Mouse (Mus musculus) embryo, embryonic 10.5 days (tissue): ENCODE measurements around the gene Tanc2.

ENCODE experiments used
- DNase-seq: peaks from one replicate; pipeline ENCODE4 v3.0.0-alpha.2; 2015; ENCODE audit warnings: low spot score

The Tanc2 gene

GRCm38 (mm10) chr11:105952911-105953386 lies 363.2 kb downstream of the Tanc2 start, which contains the start of gene Cyb561:
TSS of gene Cyb561 (minus strand) at chr11:105953336.
- DNase-seq = no peak

- no peak for DNase-seq
These were observed 363.6 kb downstream of the Tanc2 start for GRCm38 (mm10) chr11:105953402-105953801.

DNA sequence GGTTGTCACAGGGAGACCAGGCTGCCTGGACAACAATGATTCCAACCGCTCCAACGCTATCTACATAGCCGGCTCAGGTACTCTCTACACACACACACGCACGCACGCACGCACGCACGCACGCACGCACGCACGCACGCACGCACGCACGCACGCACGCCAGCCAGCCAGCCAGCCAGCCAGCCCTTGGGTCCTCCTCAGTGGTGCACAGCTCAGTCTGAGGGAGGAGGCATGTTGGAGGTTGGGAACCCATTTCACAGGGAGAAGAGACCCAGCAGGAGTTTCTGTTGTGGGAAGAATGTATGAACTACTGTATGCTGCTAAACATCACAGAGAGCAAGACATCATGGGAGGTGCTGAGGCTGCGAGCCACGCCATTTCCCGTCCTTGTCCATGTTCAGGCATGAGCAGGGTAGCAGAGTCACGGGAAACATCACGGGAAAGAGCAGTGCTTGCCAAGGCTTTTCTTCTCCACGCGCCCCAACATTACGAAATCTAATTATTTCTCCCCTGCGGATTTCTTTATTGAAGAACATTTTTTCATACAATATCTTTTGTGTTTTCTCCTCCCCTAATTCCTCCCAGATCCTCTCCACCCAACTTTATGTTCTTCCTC lies 366.1 kb downstream of the Tanc2 start:
- DNase-seq = no peak

DNA sequence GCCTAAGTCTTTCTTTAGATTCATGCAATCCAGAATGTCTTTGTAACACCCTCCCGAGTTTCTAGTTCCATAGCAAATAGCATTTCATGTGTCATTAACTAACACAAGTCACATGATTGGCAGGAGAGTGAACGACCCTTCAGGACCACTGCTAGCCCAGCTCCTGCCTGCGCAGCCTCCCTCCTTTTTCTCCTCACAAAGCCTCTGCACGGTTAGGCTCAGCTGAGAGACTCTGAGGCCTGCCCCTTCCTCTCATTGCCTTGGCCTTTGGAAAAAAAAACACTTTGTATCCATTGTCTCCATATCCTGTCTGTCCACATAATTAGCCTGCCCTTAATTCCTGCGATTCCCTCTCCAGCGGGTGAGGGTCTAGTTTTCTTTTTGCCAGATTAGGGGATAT lies 367.7 kb downstream of the Tanc2 start:
- no peak for DNase-seq

DNA sequence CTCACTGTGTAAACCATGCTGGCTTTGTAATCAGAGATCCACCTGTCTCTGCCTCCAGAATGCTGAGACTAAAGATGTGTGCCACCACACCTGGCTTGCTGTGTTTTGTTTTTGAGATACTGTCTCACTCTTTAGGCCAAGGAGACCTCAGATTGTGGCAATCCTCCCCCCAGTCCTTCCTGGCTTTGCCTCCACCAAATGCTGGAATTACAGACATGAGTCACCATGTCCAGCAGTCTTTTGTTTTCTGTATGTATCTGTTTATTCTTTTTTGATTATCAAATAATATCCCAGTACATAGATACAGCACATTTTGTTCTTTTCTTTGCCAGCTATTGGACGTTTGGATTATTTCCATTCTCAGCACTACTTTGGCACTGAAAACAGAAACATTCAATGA lies 368.8 kb downstream of the Tanc2 start:
- DNase-seq = no peak

GRCm38 (mm10) chr11:105959355-105959754 lies 369.6 kb downstream of the Tanc2 start:
- no peak for DNase-seq

GRCm38 (mm10) chr11:105964691-105965090 lies 374.9 kb downstream of the Tanc2 start:
- no peak for DNase-seq

- no peak for DNase-seq
These were observed 376.5 kb downstream of the Tanc2 start for GRCm38 (mm10) chr11:105966288-105966687.

DNA sequence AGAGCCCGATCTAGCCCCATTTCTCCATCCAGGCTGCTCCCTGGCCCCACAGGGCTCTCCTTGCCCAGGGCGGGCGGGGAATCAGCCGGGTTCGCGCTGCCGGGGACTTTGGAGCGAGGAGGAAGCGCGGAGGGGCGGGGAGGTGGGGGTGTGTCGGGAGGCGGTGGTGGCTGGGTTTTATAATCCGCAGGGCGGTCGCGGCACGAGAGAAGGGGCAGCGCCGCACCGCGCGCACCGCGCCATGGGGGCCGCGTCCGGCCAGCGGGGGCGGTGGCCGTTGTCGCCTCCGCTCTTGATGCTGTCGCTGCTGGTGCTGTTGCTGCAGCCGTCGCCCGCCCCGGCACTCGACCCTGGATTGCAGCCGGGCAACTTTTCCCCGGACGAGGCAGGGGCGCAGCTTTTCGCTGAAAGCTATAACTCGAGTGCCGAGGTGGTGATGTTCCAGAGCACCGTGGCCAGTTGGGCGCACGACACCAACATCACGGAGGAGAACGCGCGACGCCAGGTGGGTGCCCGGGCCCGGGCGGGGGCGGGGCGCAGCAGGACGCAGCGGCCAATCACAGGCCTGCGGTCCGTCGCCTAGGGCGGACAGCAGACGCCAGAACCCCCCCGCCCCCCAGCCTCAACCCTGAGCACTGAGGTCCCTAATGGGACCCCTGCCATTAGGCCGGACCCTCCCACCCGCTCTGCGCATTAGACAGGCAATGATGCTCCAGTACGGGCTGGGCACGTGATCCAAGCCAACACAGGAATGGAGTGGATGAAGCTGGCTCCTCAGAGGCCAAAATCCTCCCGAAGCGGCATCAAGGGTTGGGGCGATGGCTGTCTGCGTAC lies 378.2 kb downstream of the Tanc2 start, which contains the start of gene Ace:
Ace (plus strand) TSS at position 205 of the 834 bp plus-strand sequence.
- DNase-seq = peak; percentile 39

DNA sequence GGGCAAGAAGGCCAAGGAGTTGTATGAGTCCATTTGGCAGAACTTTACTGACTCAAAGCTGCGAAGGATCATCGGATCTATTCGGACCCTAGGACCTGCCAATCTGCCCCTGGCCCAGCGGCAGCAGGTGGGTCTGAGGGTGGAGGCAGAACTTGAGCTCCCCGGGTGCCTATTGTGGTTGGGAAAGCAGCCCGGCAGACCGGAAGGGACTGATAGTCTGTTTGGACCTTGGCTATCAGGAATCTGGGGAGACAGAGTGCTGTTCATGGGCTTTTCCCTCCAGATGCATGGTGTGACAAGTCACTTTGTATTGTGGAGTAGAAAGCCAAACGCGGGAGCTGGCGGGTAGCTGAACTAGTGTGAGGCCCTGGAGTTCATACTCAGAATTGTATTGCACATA lies 379.2 kb downstream of the Tanc2 start:
- DNase-seq = no peak

DNA sequence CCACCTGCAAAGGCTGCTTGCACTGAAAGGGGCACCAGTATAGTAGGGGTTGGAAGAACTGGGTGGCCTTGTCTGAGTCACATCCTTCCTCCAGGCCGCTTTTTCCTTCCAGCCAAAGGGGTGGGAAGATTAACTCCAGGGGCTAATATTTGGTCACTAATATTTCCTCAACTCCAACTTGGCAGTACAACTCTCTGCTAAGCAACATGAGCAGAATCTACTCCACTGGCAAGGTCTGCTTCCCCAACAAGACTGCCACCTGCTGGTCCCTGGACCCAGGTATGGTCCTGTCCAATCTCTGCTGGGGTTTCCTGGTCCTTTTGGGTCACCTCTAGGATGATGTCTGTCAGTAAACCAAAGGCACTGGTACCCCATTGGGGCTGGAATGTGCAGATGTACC lies 379.7 kb downstream of the Tanc2 start:
- DNase-seq = peak; percentile 27

DNA sequence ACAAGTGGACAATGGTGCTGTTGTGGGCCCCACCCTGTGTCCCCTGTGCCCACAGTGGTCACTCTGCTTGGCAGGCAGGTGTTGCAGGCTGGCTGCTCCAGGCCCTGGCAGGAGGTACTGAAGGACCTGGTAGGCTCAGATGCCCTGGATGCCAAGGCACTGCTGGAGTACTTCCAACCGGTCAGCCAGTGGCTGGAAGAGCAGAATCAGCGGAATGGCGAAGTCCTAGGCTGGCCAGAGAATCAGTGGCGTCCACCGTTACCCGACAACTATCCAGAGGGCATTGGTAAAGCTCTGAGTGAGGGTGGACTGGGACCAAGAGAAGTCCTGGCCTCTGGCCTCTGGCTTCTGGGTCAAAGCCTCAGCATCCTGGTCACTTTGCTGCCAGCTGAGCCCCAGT lies 384.8 kb downstream of the Tanc2 start:
- no peak for DNase-seq

DNA sequence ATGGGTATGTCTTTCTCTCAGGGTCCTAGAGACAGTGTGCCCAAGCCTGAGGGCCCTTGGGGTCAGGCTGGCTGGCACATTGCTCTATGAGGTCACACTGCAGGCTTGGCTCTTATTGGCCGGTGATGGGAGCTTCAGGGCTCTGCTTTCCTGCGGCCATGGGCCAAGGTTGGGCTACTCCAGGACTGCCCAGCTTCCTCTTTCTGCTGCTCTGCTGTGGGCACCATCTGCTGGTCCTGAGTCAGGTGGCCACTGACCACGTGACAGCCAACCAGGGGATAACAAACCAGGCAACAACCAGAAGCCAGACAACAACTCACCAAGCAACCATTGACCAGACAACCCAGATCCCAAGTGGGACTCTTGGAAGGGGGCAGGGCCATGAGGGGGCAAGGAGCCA lies 385.3 kb downstream of the Tanc2 start:
- no peak for DNase-seq

DNA sequence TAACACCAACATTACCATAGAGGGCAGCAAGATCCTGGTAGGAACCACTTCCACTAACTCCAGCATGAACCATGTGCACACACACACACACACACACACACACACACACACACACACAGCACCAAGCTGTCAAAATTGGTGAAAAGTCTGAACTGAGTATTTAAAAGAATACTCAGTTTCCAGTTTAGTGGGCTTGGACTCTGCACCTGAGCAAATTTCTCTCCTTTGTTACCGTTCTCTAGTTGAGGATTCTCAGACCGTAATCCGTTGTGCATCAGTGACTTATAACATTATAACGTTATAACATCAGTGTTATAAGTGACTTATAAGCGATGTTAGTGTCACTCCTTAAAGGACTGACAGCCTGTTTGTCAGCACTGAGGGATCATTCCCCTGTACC lies 385.9 kb downstream of the Tanc2 start:
- DNase-seq = no peak

GRCm38 (mm10) chr11:105978232-105978631 lies 388.4 kb downstream of the Tanc2 start:
- no peak for DNase-seq

- no peak for DNase-seq
These were observed 388.8 kb downstream of the Tanc2 start for GRCm38 (mm10) chr11:105978634-105979033.
